Mouse (Mus musculus) hindbrain, embryonic 10.5 days (tissue): ENCODE data around the gene Fyn. TPM values are rescaled to one million over a fixed set of nuclear protein-coding genes. Genes with fewer than 3 reads are reported as not detected.

ENCODE experiments used
- DNase-seq: peaks from one replicate; pipeline ENCODE4 v3.0.0-alpha.2; 2017; ENCODE audit warnings: low spot score
- H3K27ac ChIP-seq: fragments of 300-500 bp; sonication (generic); 2 replicates; pipeline ENCODE4 v1.5.1; 2016; ENCODE audit warnings: mild to moderate bottlenecking, moderate library complexity
- H3K27me3 ChIP-seq: fragments of 300-500 bp; sonication (generic); 2 replicates; pipeline ENCODE4 v1.6.1; 2016; ENCODE audit warnings: mild to moderate bottlenecking; ENCODE audit not compliant: poor library complexity, insufficient read depth, severe bottlenecking
- H3K36me3 ChIP-seq: fragments of 300-500 bp; sonication (generic); 2 replicates; pipeline ENCODE4 v1.6.1; 2016; ENCODE audit warnings: mild to moderate bottlenecking, moderate library complexity
- H3K4me1 ChIP-seq: fragments of 300-500 bp; sonication (generic); replicated peaks from 2 replicates; pipeline ENCODE4 v1.6.1; 2016; ENCODE audit warnings: mild to moderate bottlenecking
- H3K4me3 ChIP-seq: fragments of 300-500 bp; sonication (generic); 2 replicates; pipeline ENCODE4 v1.5.1; 2016; ENCODE audit warnings: mild to moderate bottlenecking, moderate library complexity
- H3K9me3 ChIP-seq: fragments of 300-500 bp; sonication (generic); 2 replicates; pipeline ENCODE4 v1.6.1; 2016; ENCODE audit warnings: mild to moderate bottlenecking, moderate library complexity
- WGBS: fragments of 180-500 bp; shearing (Covaris S2); methylation state at CpG from one replicate; pipeline ENCODE4 v1.1.7; 2016; 5-methylcytosine and 5-hydroxymethylcytosine counted together
- polyA plus RNA-seq: library from polyadenylated mRNA; unstranded; fragments of >200 nt; fragmentation: Nextera tagmentation; extraction: Ambion mirVana; gene quantifications from 2 replicates; pipeline ENCODE4 v1.2.1, GENCODE M21; 2016

The Fyn gene
- polyA plus RNA-seq, 1 experiment from 2014 or later, result 34.1 TPM

GRCm38 (mm10) chr10:39529179-39529578 lies 160.5 kb downstream of the Fyn start:
- DNase-seq, result no peak
- H3K27me3 ChIP-seq, result no peaks in the 10 kb centered on the region
- peaks cover 59% of the 10 kb centered on the region for H3K36me3 ChIP-seq

GRCm38 (mm10) chr10:39532008-39532740 lies 163.5 kb downstream of the Fyn start:
- 50% methylated on average over 20 of the region's 20 CpGs for WGBS
- H3K27ac ChIP-seq, result peak overlapping the region; percentile 74
- peaks cover 45% of the 10 kb centered on the region for H3K4me1 ChIP-seq
- H3K4me3 ChIP-seq, result no peak overlapping the region
- H3K36me3 ChIP-seq, result peaks cover 65% of the 10 kb centered on the region
- peak; percentile 49 for DNase-seq
- no peaks in the 10 kb centered on the region for H3K9me3 ChIP-seq
- no peaks in the 10 kb centered on the region for H3K27me3 ChIP-seq

More at GRCm38 (mm10) chr10:39529179-39529578, 160.5 kb downstream of the Fyn start:
- 81% methylated on average over 14 of the region's 14 CpGs for WGBS
- Histone ChIP-seq H3K9me3 (no peaks in the 10 kb centered on the region), H3K4me1 (peaks cover 32% of the 10 kb centered on the region), H3K27ac (no peak overlapping the region), H3K4me3 (no peak overlapping the region)

GRCm38 (mm10) chr10:39532823-39533222 lies 164.2 kb downstream of the Fyn start:
- peak overlapping the region; percentile 74; the same call in 1 of the 2 replicates for H3K27ac ChIP-seq
- no peak for DNase-seq

GRCm38 (mm10) chr10:39534324-39535026 lies 165.8 kb downstream of the Fyn start:
- 57% methylated on average over 9 of the region's 9 CpGs for WGBS
- H3K4me1 ChIP-seq, result peaks cover 57% of the 10 kb centered on the region
- H3K9me3 ChIP-seq, result no peaks in the 10 kb centered on the region
- peak; percentile 51 for DNase-seq
- H3K36me3 ChIP-seq, result peaks cover 58% of the 10 kb centered on the region
- no peaks in the 10 kb centered on the region for H3K27me3 ChIP-seq
- H3K27ac ChIP-seq, result peak overlapping the region; percentile 54
- no peak overlapping the region for H3K4me3 ChIP-seq

More at GRCm38 (mm10) chr10:39532823-39533222, 164.2 kb downstream of the Fyn start:
- no peak overlapping the region for H3K4me3 ChIP-seq
- H3K9me3 ChIP-seq, result no peaks in the 10 kb centered on the region
- peaks cover 65% of the 10 kb centered on the region for H3K36me3 ChIP-seq
- H3K4me1 ChIP-seq, result peaks cover 44% of the 10 kb centered on the region
- H3K27me3 ChIP-seq, result no peaks in the 10 kb centered on the region
- WGBS, result 55% methylated on average over 7 of the region's 7 CpGs

DNA sequence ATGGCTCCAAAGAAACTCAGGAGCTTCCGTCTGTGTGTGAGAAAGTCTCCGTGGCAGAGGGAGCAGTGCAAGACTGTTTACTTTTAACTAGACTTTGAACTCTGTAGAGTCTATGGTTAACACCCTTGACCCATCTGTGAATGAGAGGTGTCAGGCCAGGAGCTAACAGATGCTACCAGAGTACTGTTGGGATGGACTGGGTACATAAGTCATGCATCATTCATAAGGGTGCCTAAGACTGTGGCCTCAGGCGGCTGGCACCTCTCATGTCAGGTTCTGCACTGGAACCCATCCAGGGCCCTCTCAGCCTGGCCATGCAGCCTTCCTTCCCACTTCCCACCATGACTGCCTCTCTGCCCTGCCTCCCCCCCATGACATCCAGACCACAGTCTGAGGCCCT lies 166.7 kb downstream of the Fyn start:
- Histone ChIP-seq H3K36me3 (peaks cover 51% of the 10 kb centered on the region), H3K4me3 (no peak overlapping the region), H3K9me3 (no peaks in the 10 kb centered on the region), H3K27ac (peak overlapping the region; percentile 54), H3K4me1 (peaks cover 66% of the 10 kb centered on the region), H3K27me3 (no peaks in the 10 kb centered on the region)
- 72% methylated on average over 3 of the region's 3 CpGs for WGBS
- DNase-seq, result no peak

DNA sequence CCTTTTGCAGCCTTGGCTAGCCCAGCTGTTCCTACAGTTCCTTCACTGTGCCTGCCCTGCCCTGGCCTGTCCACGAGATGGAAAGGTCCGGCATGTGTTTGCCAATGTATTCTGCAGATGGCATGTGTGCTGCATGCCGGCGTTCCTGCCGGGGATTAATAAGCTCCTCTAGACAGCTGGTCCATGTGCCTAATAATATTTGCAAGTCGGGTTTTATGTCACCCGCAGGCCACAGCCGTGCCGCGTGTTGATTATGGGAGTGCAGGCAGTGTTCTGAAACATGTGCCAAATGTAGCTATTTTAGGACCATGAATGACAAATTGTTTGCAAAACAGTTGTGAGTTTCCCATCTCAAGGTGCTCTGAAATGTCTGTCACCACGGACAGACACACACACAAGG lies 167.6 kb downstream of the Fyn start:
- Histone ChIP-seq H3K27ac (no peak overlapping the region), H3K27me3 (no peaks in the 10 kb centered on the region), H3K9me3 (no peaks in the 10 kb centered on the region), H3K4me1 (peaks cover 75% of the 10 kb centered on the region), H3K4me3 (no peak overlapping the region), H3K36me3 (peaks cover 51% of the 10 kb centered on the region)
- 86% methylated on average over 11 of the region's 11 CpGs for WGBS
- DNase-seq, result no peak

GRCm38 (mm10) chr10:39540012-39540647 lies 171.5 kb downstream of the Fyn start:
- H3K36me3 ChIP-seq, result peaks cover 51% of the 10 kb centered on the region
- H3K4me1 ChIP-seq, result peaks cover 77% of the 10 kb centered on the region
- H3K4me3 ChIP-seq, result no peak overlapping the region
- WGBS, result 65% methylated on average over 9 of the region's 9 CpGs
- no peaks in the 10 kb centered on the region for H3K27me3 ChIP-seq
- H3K9me3 ChIP-seq, result no peaks in the 10 kb centered on the region
- peak overlapping the region; percentile 95 for H3K27ac ChIP-seq
- no peak for DNase-seq

GRCm38 (mm10) chr10:39540995-39541394 lies 172.3 kb downstream of the Fyn start:
- peak overlapping the region; percentile 95 for H3K27ac ChIP-seq
- DNase-seq, result peak; percentile 83
- no peak overlapping the region for H3K4me3 ChIP-seq
- H3K27me3 ChIP-seq, result no peaks in the 10 kb centered on the region
- 10% methylated on average over 7 of the region's 7 CpGs for WGBS
- H3K36me3 ChIP-seq, result peaks cover 50% of the 10 kb centered on the region
- H3K9me3 ChIP-seq, result no peaks in the 10 kb centered on the region
- H3K4me1 ChIP-seq, result peaks cover 76% of the 10 kb centered on the region

DNA sequence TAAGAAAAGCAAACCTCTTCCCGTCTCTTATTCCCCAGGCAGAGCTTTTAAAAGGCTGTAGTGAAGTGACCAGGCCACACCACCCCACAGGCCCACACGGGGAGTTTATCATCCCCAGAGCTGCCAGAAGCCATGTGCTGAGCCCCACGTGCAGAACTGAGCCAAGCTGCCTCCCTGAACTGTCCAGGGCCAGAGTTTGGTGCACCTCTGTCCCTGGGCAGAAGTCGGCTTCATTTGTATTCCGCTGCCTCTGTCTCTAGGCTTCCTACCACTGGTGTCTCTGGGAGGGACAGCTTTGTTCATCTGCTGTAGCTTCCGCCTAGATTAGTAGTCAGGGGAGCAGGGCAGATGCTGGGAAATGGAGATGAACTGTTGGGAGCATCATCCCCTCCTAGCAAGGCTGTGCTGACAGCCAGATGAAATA lies 172.8 kb downstream of the Fyn start:
- Histone ChIP-seq H3K27ac (peak overlapping the region; percentile 95), H3K4me1 (peaks cover 73% of the 10 kb centered on the region), H3K9me3 (no peaks in the 10 kb centered on the region), H3K36me3 (peaks cover 46% of the 10 kb centered on the region), H3K4me3 (no peak overlapping the region), H3K27me3 (no peaks in the 10 kb centered on the region)
- WGBS, result 21% methylated on average over 6 of the region's 6 CpGs
- peak; percentile 59 for DNase-seq

DNA sequence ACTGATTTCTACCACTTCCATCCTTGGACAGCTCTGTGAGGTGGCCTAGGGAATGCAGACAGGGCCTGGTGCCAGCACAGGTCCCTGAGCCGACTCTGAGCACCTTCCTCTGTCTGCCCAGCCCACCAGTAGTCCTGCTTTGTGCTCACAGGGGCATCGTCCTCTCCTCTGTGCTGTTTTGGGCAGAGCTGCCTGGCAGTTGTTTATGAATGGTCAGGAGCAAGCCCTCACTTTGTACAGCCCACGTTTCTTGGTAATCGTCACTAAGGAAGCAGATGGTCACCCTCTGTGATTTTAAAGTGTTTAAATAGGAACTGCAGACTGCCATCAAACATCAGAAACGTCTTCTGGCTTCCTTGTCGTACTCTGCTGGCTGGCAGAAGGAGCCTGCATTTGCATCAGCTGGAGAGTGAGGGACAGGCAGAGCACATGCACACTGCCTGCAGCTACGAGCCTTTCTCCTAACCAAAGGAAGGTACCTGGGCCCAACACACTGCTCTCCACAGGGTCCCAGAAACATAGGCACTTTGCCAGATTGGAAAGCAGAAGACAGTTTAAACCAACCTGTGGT lies 173.4 kb downstream of the Fyn start:
- DNase-seq, result no peak
- Histone ChIP-seq H3K4me1 (peaks cover 76% of the 10 kb centered on the region), H3K4me3 (no peak overlapping the region), H3K36me3 (peaks cover 45% of the 10 kb centered on the region), H3K27me3 (no peaks in the 10 kb centered on the region), H3K27ac (peak overlapping the region; percentile 95), H3K9me3 (no peaks in the 10 kb centered on the region)
- WGBS, result 28% methylated on average over 7 of the region's 7 CpGs

GRCm38 (mm10) chr10:39542535-39543257 lies 174.0 kb downstream of the Fyn start:
- WGBS, result 80% methylated on average over 15 of the region's 15 CpGs
- DNase-seq, result no peak
- Histone ChIP-seq H3K4me1 (peaks cover 80% of the 10 kb centered on the region), H3K27me3 (no peaks in the 10 kb centered on the region), H3K27ac (peak overlapping the region; percentile 95), H3K4me3 (no peak overlapping the region), H3K36me3 (peaks cover 44% of the 10 kb centered on the region), H3K9me3 (no peaks in the 10 kb centered on the region)

DNA sequence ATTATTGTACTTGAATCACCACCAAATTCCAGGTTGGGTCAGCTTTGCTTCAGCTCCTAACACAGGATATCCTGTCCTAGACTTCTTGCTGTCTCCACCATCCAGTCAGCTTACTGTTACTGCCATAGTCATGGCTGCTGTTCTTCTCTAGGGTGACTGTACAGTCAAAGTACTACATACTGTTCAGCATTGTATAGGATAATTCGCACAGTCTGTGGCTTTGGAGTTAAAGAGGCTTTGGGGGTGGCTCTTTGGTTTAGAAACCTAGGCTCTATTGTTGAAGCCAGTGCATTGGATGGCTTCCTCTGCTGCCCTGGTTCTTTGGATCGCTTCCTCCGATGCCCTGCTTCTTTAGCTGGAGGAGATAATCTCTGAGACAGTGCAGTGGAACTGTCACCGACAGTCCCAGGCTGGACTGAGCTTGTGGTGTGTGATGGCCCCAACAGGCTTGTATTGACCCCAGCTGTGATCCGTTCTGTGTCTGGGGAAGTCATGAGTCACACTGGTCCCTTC lies 174.7 kb downstream of the Fyn start:
- Histone ChIP-seq H3K4me1 (peaks cover 75% of the 10 kb centered on the region), H3K27ac (peak overlapping the region; percentile 71)

More for the DNA sequence above, 174.7 kb downstream of the Fyn start:
- 84% methylated on average over 5 of the region's 5 CpGs for WGBS
- Histone ChIP-seq H3K27me3 (no peaks in the 10 kb centered on the region), H3K9me3 (no peaks in the 10 kb centered on the region), H3K36me3 (peaks cover 39% of the 10 kb centered on the region), H3K4me3 (no peak overlapping the region)
- no peak for DNase-seq
